Mouse (Mus musculus) embryonic fibroblast, embryonic 13.5 days (primary cell): ENCODE data around the gene Mrpl39.

Experiments
- CTCF ChIP-seq: IDR thresholded peaks from 2 replicates; pipeline ENCODE4 v1.5.1; 2011; ENCODE audit warnings: mild to moderate bottlenecking, control low read depth, low read length, moderate library complexity, borderline replicate concordance; ENCODE audit not compliant: insufficient read depth
- POLR2A ChIP-seq: IDR thresholded peaks from 2 replicates; pipeline ENCODE4 v1.6.1; 2011; ENCODE audit warnings: low read depth, mild to moderate bottlenecking, control low read depth, low read length, moderate library complexity

DNA sequence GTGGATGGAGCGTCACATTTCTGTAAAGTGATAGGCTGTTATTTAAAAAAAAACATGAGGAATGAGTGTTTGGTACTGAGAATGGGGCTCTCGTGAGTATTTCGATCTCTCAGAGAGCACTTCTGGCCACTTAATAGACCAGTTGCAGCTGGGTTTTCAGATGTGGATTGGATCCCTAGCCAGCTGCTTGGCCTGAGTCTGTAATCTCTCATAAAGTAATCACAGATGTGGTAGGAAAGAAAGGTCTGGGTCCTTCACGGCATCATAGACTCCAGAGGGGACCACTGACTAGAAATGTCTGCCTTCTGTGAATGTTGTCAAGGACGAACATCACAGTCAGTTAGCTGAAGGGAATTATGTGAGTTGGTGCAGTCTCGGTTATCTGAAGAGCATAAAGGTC is 42.9 kb upstream of the Mrpl39 start:
- TF ChIP-seq CTCF (no peak), POLR2A (no peak)
